In the genomic region with DNA sequence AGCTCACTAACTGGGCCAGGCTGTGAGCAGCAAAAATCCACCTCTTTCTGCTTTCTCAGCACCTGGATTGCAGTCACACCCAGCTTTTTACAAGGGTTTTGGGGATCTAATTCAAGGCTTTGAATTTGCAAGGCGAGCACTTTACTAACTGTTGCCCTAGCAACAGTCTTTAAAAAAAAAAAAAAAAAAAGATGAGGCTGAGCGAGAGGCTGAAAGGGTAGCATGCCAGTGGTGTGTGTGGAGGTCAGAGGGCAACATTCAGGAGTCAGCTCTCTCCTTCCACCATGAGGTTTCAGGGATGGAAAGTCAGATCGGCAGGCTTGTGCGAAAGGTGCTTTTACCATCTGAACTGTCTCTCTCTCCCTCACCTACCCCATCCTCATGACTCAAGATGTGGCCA, we compare ENCODE assay signal across 38 mouse cellular contexts. TPM values are rescaled to one million over a fixed set of nuclear protein-coding genes. Genes with fewer than 3 reads are reported as not detected.
DNase-seq lines count a peak whose midpoint lies in the region; ATAC-seq and TF ChIP-seq lines count a peak whose summit lies in the region.
"Had no signal": no experiment of that assay in that cellular context is flagged by ENCODE, and none has a peak within 500 bp of the region (broad histone marks: within the 10 kb centered on the region; RNA-seq: fewer than 3 reads in every experiment).

No protein-coding gene starts in this region.

- TF ChIP-seq POLR2A in CH12.LX (IDR thresholded peaks at IDR 0.05; ENCODE audit: low read depth, low read length) (no peak), ES-Bruce4 (IDR thresholded peaks at IDR 0.05; ENCODE audit: insufficient read depth, low read length) (no peak)

- DNase-seq in kidney, adult 11 months = no peak
- DNase-seq in CH12.LX (ENCODE audit: extremely low read depth) (no peak), ZHBTc4 (ENCODE audit: low read depth, low spot score) (peak; percentile 48)
- no peak for DNase-seq in gastrocnemius, postnatal 4 days (ENCODE audit: low spot score in 2 of 2)
- no peak for DNase-seq in adrenal gland, adult 18-20 months (ENCODE audit: low spot score in 2 of 2)
- DNase-seq: adrenal gland, postnatal 25 days; cerebellum, adult 18-20 months; cerebellum, postnatal 10 days; forebrain, postnatal 0 days; kidney, postnatal 36 days; layer of hippocampus, postnatal 36 days; left cerebral cortex, postnatal 4 days; liver, postnatal 0 days; lung, postnatal 4 days; right cerebral cortex, adult 18-20 months; spleen, adult 18-20 months; thymus, postnatal 36 days had no signal

- no peak for ATAC-seq in kidney, embryonic 15.5 days (replicated peaks; ENCODE audit: low FRiP score)
- ATAC-seq: forebrain, postnatal 0 days; intestine, embryonic 16.5 days; liver, embryonic 12.5 days; liver, postnatal 0 days; lung, postnatal 0 days; midbrain, embryonic 15.5 days had no signal

- H3K27ac ChIP-seq in kidney, embryonic 15.5 days = peak overlapping the region; percentile 82; the same call in 1 of the 2 replicates
- H3K27ac ChIP-seq in CH12.LX (ENCODE audit: insufficient read depth, low read depth) (no peak overlapping the region), ES-Bruce4 (ENCODE audit: insufficient read depth, low read length) (peak overlapping the region; percentile 12; the same call in 1 of the 2 replicates)
- H3K27ac ChIP-seq: embryonic facial prominence, embryonic 10.5 days; embryonic facial prominence, embryonic 15.5 days; forebrain, embryonic 12.5 days; heart, embryonic 13.5 days; hindbrain, embryonic 12.5 days; liver, embryonic 12.5 days; midbrain, embryonic 15.5 days; neural tube, embryonic 12.5 days had no signal

- H3K4me3 ChIP-seq in kidney, embryonic 15.5 days (replicated peaks) = no peak overlapping the region
- H3K4me3 ChIP-seq in CH12.LX (replicated peaks in 1 of 3; ENCODE audit: low read depth in 2 of 3, low read length in 2 of 3, poor library complexity in 1 of 3) (no peak overlapping the region), ES-Bruce4 (ENCODE audit: low read depth, low read length) (no peak overlapping the region)
- H3K4me3 ChIP-seq: embryonic facial prominence, embryonic 10.5 days; embryonic facial prominence, embryonic 15.5 days; forebrain, embryonic 12.5 days; heart, embryonic 13.5 days; hindbrain, embryonic 12.5 days; liver, embryonic 12.5 days; megakaryocyte, embryonic 14.5 days; midbrain, embryonic 15.5 days; neural tube, embryonic 12.5 days had no signal

- 70% methylated on average over 4 of the region's 4 CpGs for WGBS in kidney, embryonic 15.5 days

- in situ Hi-C loops in CH12.LX (cut with MboI; ENCODE audit: low pct_ligation_motif_present, low pct_unique_long_range_greater_than_20kb, low sequenced_read_pairs) = loop anchor here (5.0 to 25.0 kb wide), 2 partner anchors 209 to 449 kb away; no protein-coding TSS in a partner anchor

- no peak overlapping the region for H3K4me2 ChIP-seq in kidney, embryonic 15.5 days
- H3K4me2 ChIP-seq in CH12.LX (ENCODE audit: insufficient read depth, low read depth, poor library complexity, severe bottlenecking) = no peak overlapping the region
- H3K4me2 ChIP-seq: embryonic facial prominence, embryonic 15.5 days; forebrain, embryonic 12.5 days; heart, embryonic 13.5 days; hindbrain, embryonic 12.5 days; liver, embryonic 12.5 days; midbrain, embryonic 15.5 days; neural tube, embryonic 12.5 days had no signal

- no peaks in the 10 kb centered on the region for H3K79me2 ChIP-seq in CH12.LX (replicated peaks; ENCODE audit: control insufficient read depth, extremely low read depth, insufficient read depth, poor library complexity, severe bottlenecking)

- H3K27me3 ChIP-seq in kidney, embryonic 15.5 days = no peaks in the 10 kb centered on the region
- H3K27me3 ChIP-seq in CH12.LX (replicated peaks) (no peaks in the 10 kb centered on the region), ES-Bruce4 (ENCODE audit: control insufficient read depth, insufficient read depth, low read length, poor library complexity, severe bottlenecking) (no peaks in the 10 kb centered on the region)
- H3K27me3 ChIP-seq: embryonic facial prominence, embryonic 15.5 days; forebrain, embryonic 12.5 days; heart, embryonic 13.5 days; hindbrain, embryonic 12.5 days; liver, embryonic 12.5 days; midbrain, embryonic 15.5 days; neural tube, embryonic 12.5 days had no signal

- dilution Hi-C loops in CH12.LX (cut with MboI; ENCODE audit: extremely low pct_ligation_motif_present, extremely low pct_unique_long_range_greater_than_20kb, low sequenced_read_pairs) = no loop called here

- no peaks in the 10 kb centered on the region for H3K9me3 ChIP-seq in kidney, embryonic 15.5 days (replicated peaks)
- no peaks in the 10 kb centered on the region for H3K9me3 ChIP-seq in CH12.LX (replicated peaks; ENCODE audit: low read length)
- no peaks in the 10 kb centered on the region for H3K9me3 ChIP-seq in ES-Bruce4 (replicated peaks; ENCODE audit: control insufficient read depth, insufficient read depth, low read length, poor library complexity, severe bottlenecking)
- H3K9me3 ChIP-seq: embryonic facial prominence, embryonic 10.5 days; embryonic facial prominence, embryonic 15.5 days; forebrain, embryonic 12.5 days; heart, embryonic 13.5 days; hindbrain, embryonic 12.5 days; liver, embryonic 12.5 days; megakaryocyte, embryonic 14.5 days; midbrain, embryonic 15.5 days; neural tube, embryonic 12.5 days had no signal

- H3K36me3 ChIP-seq in kidney, embryonic 15.5 days = no peaks in the 10 kb centered on the region
- H3K36me3 ChIP-seq in CH12.LX (replicated peaks in 1 of 2; ENCODE audit: control insufficient read depth in 1 of 2, insufficient read depth in 1 of 2, low read length in 1 of 2) (no peaks in the 10 kb centered on the region), ES-Bruce4 (ENCODE audit: control insufficient read depth, insufficient read depth, low read length, poor library complexity, severe bottlenecking) (no peaks in the 10 kb centered on the region)
- H3K36me3 ChIP-seq: embryonic facial prominence, embryonic 10.5 days; embryonic facial prominence, embryonic 15.5 days; forebrain, embryonic 12.5 days; heart, embryonic 13.5 days; hindbrain, embryonic 12.5 days; liver, embryonic 12.5 days; midbrain, embryonic 15.5 days; neural tube, embryonic 12.5 days had no signal

- TF ChIP-seq EP300 in CH12.LX (IDR thresholded peaks at IDR 0.05; ENCODE audit: low read length) (no peak), ES-Bruce4 (IDR thresholded peaks at IDR 0.05; ENCODE audit: insufficient read depth, low read depth, low read length) (no peak)

- TF ChIP-seq CTCF in CH12.LX (conservative IDR thresholded peaks at IDR 0.05 in 1 of 2, IDR thresholded peaks at IDR 0.05 in 1 of 2; ENCODE audit: low read depth in 2 of 2, low read length in 2 of 2) = no peak
- no peak for TF ChIP-seq CTCF in ES-Bruce4 (IDR thresholded peaks at IDR 0.05; ENCODE audit: low read depth, low read length)

- peaks cover 53% of the 10 kb centered on the region for H3K4me1 ChIP-seq in kidney, embryonic 15.5 days
- H3K4me1 ChIP-seq in CH12.LX (ENCODE audit: control insufficient read depth in 1 of 2, insufficient read depth in 2 of 2) (peaks cover 0 to 2% of the 10 kb centered on the region in 2 experiments; a peak in 1 of 4 replicates), ES-Bruce4 (ENCODE audit: control insufficient read depth, insufficient read depth, low read length) (peaks cover 5% of the 10 kb centered on the region)
- H3K4me1 ChIP-seq: neural tube, embryonic 12.5 days had no signal

- no peak for TF ChIP-seq RAD21 in CH12.LX (IDR thresholded peaks at IDR 0.05; ENCODE audit: low read depth, low read length)

- no peak overlapping the region for H3K9ac ChIP-seq in kidney, embryonic 15.5 days
- H3K9ac ChIP-seq in CH12.LX (ENCODE audit: insufficient read depth, low read depth) (no peak overlapping the region), ES-Bruce4 (ENCODE audit: low read depth, poor library complexity, severe bottlenecking) (no peak overlapping the region)
- H3K9ac ChIP-seq: embryonic facial prominence, embryonic 15.5 days; forebrain, embryonic 12.5 days; forebrain, postnatal 0 days; heart, embryonic 13.5 days; hindbrain, embryonic 12.5 days; liver, embryonic 12.5 days; liver, postnatal 0 days; midbrain, embryonic 15.5 days; neural tube, embryonic 12.5 days had no signal

RNA-seq across cellular contexts. Expression of a gene that starts 16.9 kb away (rescaled TPM):
- polyA plus RNA-seq in kidney, embryonic 15.5 days (2015; fragmentation: Nextera tagmentation; extraction: Ambion mirVana) = 17.5 and 18.2 TPM in 2 replicates
- total RNA-seq in CH12.LX (2012; rRNA removed) (12.5 and 14.5 TPM in 2 replicates), CH12.LX (2014; rRNA removed) (18.3 and 21.0 TPM in 2 replicates)
- polyA plus RNA-seq in CH12.LX (2012; ENCODE audit: insufficient read length, low read depth) (33.2 and 33.7 TPM in 2 replicates), ES-Bruce4 (2011; ENCODE audit: insufficient read depth, insufficient read length, low read depth, missing spikeins) (40.8 and 48.6 TPM in 2 replicates)
- 10 to 100 TPM; 22.6 to 25.5 TPM for total RNA-seq in gastrocnemius, postnatal 4 days (2021)
- total RNA-seq in adrenal gland, adult 18-20 months (2021) = 10 to 100 TPM; 20.5 to 22.6 TPM

RNA-seq across cellular contexts. Expression of a gene that starts 37.2 kb away (rescaled TPM):
- polyA plus RNA-seq in kidney, embryonic 15.5 days (2015; fragmentation: Nextera tagmentation; extraction: Ambion mirVana) = 131 and 133 TPM in 2 replicates
- total RNA-seq in CH12.LX (2012; rRNA removed) (74.0 and 90.8 TPM in 2 replicates), CH12.LX (2014; rRNA removed) (146 and 156 TPM in 2 replicates)
- polyA plus RNA-seq in CH12.LX (2012; ENCODE audit: insufficient read length, low read depth) (107 and 108 TPM in 2 replicates), ES-Bruce4 (2011; ENCODE audit: insufficient read depth, insufficient read length, low read depth, missing spikeins) (102 and 105 TPM in 2 replicates)
- total RNA-seq in gastrocnemius, postnatal 4 days (2021) = 10 to 100 TPM; 38.2 to 40.8 TPM
- total RNA-seq in adrenal gland, adult 18-20 months (2021) = 100 to 1,000 TPM; 320 to 493 TPM

RNA-seq across cellular contexts. Expression of a gene that starts 47.8 kb away (rescaled TPM):
- 23.2 and 23.8 TPM in 2 replicates for polyA plus RNA-seq in kidney, embryonic 15.5 days (2015; fragmentation: Nextera tagmentation; extraction: Ambion mirVana)
- total RNA-seq in CH12.LX (2012; rRNA removed) (0.55 TPM in 1 of 2 replicates, not detected in the other), CH12.LX (2014; rRNA removed) (0.97 and 1.1 TPM in 2 replicates)
- polyA plus RNA-seq in CH12.LX (2012; ENCODE audit: insufficient read length, low read depth) (0.36 and 0.48 TPM in 2 replicates), ES-Bruce4 (2011; ENCODE audit: insufficient read depth, insufficient read length, low read depth, missing spikeins) (not detected in 2 replicates)
- not detected for total RNA-seq in gastrocnemius, postnatal 4 days (2021)
- not detected for total RNA-seq in adrenal gland, adult 18-20 months (2021)
- total RNA-seq: adrenal gland, postnatal 25 days; common myeloid progenitor, adult 5-6 weeks; forebrain, postnatal 0 days; gastrocnemius, adult 8-10 months; heart, adult 8-10 months; heart, postnatal 25 days; layer of hippocampus, adult 8-10 months; layer of hippocampus, postnatal 36 days; left cerebral cortex, postnatal 4 days had no signal
- polyA plus RNA-seq: brain, embryonic 14.5 days; CD4-positive, CD25-positive, alpha-beta regulatory T cell, adult 4 months; embryonic facial prominence, embryonic 10.5 days; embryonic facial prominence, embryonic 15.5 days; forebrain, embryonic 12.5 days; forebrain, postnatal 0 days; heart, embryonic 13.5 days; hindbrain, embryonic 12.5 days; midbrain, embryonic 15.5 days; myocyte; neural tube, embryonic 12.5 days had no signal

RNA-seq across cellular contexts. Expression of a gene that starts 56.5 kb away (rescaled TPM):
- 92.7 and 97.7 TPM in 2 replicates for polyA plus RNA-seq in kidney, embryonic 15.5 days (2015; fragmentation: Nextera tagmentation; extraction: Ambion mirVana)
- total RNA-seq in CH12.LX (2012; rRNA removed) = 166 and 205 TPM in 2 replicates
- 210 and 226 TPM in 2 replicates for total RNA-seq in CH12.LX (2014; rRNA removed)
- polyA plus RNA-seq in CH12.LX (2012; ENCODE audit: insufficient read length, low read depth) = 231 and 233 TPM in 2 replicates
- polyA plus RNA-seq in ES-Bruce4 (2011; ENCODE audit: insufficient read depth, insufficient read length, low read depth, missing spikeins) = 130 and 156 TPM in 2 replicates
- 10 to 100 TPM; 35.4 to 39.1 TPM for total RNA-seq in gastrocnemius, postnatal 4 days (2021)
- 10 to 100 TPM; 47.5 to 54.1 TPM for total RNA-seq in adrenal gland, adult 18-20 months (2021)

RNA-seq across cellular contexts. Expression of a gene that starts 56.7 kb away (rescaled TPM):
- polyA plus RNA-seq in kidney, embryonic 15.5 days (2015; fragmentation: Nextera tagmentation; extraction: Ambion mirVana) = 38.2 and 40.1 TPM in 2 replicates
- total RNA-seq in CH12.LX (2012; rRNA removed) = 24.2 and 30.7 TPM in 2 replicates
- total RNA-seq in CH12.LX (2014; rRNA removed) = 35.6 and 39.3 TPM in 2 replicates
- 31.5 and 35.3 TPM in 2 replicates for polyA plus RNA-seq in CH12.LX (2012; ENCODE audit: insufficient read length, low read depth)
- polyA plus RNA-seq in ES-Bruce4 (2011; ENCODE audit: insufficient read depth, insufficient read length, low read depth, missing spikeins) = 20.0 and 21.4 TPM in 2 replicates
- 10 to 100 TPM; 19.9 to 21.0 TPM for total RNA-seq in gastrocnemius, postnatal 4 days (2021)
- total RNA-seq in adrenal gland, adult 18-20 months (2021) = 10 to 100 TPM; 33.2 to 35.3 TPM
